Mouse (Mus musculus) kidney, postnatal 36 days (tissue): Measurements from ENCODE around the gene Lrrc41.

Experiments used
- DNase-seq, 2 experiments: peaks; one replicate each; pipeline ENCODE4 v3.0.0; 2021 to 2022; ENCODE audit warnings: mixed read lengths in 2 of 2

The Lrrc41 gene

DNA sequence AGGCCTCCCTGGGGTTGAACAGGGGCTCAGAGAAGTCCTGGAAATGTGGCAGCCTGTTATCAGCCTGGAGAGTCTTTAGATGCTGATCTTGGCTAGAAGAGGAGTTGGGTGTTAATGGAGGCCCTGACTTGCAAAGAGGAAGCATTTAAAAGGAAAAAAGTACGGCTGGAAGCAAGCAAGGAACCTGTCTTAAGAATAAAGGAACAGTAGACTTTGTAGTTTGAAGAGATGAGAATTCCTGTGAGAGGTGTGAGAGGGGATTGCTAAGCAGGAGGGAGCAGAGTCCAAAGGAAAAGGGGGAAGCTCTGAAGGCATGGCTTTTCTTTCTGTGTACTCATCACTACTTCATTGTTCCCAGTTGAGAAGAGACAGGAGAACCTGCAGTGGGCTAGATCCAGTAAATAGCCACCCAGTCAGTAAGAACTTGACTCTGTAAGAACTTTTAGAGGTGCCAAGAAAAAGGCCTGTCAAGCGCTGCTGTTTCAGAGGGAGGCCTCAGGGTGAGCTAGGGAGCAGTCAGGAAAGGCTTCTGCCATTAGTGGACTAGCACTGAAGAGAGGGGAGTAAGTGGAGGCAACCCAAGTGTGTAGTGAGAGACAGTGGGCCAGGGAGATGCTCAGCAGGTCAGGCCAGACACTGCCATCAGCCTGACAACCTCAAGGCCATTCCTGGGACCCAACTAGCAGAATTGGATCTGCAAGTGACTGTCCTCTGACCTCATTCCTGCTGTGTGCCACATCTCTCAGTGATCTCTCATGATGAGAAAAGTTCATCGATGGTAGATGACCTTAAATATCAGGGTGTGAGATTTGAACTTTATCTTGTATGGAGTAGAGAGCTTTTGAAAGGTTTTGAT is 2.4 kb downstream of the Lrrc41 start:
- peak in 1 of 2 experiments; percentile 9 for DNase-seq

- no peak for DNase-seq
Measured at GRCm38 (mm10) chr4:116088510-116089249, 13.6 kb downstream of the Lrrc41 start.

DNA sequence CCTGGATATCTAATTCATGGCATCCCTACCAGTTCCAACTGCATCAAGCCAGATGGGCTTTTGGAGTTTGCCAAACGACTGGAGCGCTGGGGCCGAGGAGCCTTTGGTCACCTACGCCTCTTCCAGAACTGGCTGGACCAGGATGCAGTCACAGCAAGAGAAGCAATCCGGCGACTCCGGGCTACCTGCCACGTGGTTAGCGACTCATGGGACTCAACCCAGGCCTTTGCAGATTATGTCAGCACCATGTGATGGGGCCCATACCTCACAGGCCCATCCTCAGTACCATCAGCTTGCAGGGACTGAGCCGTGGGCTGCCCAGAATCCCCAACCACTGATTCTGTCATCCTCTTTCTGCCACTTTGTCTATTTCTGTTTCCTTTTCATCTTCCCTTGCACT is 21.2 kb downstream of the Lrrc41 start:
- DNase-seq, result no peak

GRCm38 (mm10) chr4:116097211-116097610 is 22.1 kb downstream of the Lrrc41 start:
- DNase-seq, result no peak

GRCm38 (mm10) chr4:116100959-116101358 is 25.9 kb downstream of the Lrrc41 start:
- no peak for DNase-seq

- DNase-seq, result no peak
Measured at GRCm38 (mm10) chr4:116105278-116105677, 30.2 kb downstream of the Lrrc41 start.

DNA sequence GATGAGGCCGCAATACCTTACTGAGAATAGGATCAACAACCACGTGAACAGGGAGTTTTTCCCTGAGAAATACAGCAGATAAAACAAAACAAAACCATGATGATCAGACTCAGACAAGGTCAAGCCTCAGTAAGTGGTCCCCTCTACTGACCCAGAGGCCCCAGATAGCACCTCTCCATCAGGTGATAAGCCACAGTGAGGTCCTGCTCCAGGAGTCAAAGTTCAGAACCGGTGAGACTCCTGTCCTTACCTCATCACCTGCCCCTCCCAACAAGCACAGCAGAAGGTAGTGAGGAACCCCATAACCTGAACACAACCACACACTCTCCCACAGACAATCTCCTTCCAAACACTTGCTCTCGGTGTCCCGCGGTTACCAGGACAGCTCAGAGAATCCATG is 35.6 kb downstream of the Lrrc41 start:
- DNase-seq, result no peak

DNA sequence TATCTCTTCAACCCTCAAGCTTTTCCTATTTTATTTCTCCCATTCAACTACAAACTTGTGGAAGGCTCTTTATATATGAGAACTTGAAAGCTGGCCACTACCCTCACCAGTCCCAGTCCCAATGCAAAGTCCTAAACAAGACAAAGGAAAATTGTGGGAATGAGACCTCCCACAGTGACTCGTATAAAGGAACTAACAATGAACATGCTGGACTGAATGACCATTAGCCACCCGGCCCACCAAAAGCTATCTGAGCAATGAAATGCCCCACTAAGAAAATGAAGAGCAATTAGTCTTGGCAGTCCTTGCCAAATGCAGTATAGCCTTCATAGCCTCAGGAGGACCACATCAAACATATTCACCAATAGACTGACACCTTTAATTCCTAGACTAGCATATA is 36.4 kb downstream of the Lrrc41 start:
- DNase-seq, result no peak

- no peak for DNase-seq
Measured at GRCm38 (mm10) chr4:116122762-116123161, 47.7 kb downstream of the Lrrc41 start.

DNA sequence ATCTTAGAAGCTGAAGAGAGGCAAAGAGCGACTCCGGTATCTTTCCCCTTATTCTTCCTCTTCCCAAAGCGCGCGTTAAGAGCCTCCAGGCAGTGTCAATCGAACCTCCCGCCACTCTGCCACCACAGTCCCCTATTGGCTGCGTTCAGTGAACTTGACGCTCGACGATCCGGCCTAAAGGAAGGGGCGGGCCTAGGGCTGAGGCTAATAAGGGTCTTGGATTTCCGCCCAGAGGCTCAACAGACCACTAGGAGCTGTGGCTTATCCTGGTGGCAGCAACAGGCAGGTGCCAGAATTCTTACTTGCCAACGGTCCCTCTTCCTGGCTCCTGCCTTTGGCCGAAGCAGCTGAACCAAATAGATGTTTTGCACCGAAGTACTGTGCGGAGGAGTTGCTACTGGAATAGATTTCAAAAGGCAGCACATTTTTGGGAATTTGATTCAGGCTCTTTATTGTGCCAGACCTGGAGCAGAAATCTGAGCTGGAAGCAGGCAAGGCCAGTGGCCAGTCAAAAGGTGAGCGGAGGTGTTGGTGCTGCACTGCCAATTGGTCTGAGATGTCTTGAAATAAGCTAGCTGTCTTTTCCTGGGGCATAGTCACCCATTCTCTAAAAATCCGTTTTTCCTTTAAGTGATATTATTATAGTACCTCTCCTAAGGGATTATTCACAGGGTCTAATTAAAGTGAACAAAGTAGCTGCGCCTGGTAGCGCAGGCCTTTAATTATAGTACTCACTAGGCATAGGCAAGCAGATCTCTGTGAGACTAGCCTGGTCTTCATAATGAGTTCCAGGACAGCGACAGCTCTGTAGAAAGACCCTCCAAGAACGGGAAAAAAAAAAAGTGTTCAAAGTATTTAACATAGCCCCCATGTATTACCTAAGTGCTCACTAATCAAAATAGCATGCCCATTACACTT is 48.8 kb downstream of the Lrrc41 start, which contains the start of the genes Rad54l and Pomgnt1:
TSS of gene Rad54l (minus strand) at position 89 of the 918 bp plus-strand sequence.
TSS of gene Pomgnt1 (plus strand) at position 239 of the 918 bp plus-strand sequence.
- peak; percentile 89 to 90 for DNase-seq

GRCm38 (mm10) chr4:116125803-116126386 is 50.8 kb downstream of the Lrrc41 start:
- no peak for DNase-seq

GRCm38 (mm10) chr4:116127956-116128355 is 52.9 kb downstream of the Lrrc41 start:
- DNase-seq, result no peak

DNA sequence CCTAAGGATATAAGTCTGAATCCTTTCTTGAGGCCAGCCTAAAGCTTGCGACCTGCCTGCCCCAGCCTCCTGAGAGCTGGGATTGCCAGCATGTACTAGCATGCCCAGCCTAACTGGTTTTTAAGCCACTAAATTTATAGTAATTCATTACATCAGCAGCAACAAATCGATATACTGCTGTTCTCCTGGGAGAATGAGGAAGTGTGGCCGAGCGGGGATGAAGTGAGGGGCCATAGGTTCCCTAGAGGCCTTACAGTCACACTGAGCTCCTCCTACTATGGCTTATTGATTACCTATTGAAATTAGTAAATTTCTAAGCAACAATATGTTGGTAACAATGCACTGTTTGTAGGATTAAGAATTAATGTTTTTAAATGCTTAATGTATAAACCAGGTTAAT is 58.1 kb downstream of the Lrrc41 start:
- no peak for DNase-seq

GRCm38 (mm10) chr4:116134990-116135389 is 59.9 kb downstream of the Lrrc41 start:
- no peak for DNase-seq

DNA sequence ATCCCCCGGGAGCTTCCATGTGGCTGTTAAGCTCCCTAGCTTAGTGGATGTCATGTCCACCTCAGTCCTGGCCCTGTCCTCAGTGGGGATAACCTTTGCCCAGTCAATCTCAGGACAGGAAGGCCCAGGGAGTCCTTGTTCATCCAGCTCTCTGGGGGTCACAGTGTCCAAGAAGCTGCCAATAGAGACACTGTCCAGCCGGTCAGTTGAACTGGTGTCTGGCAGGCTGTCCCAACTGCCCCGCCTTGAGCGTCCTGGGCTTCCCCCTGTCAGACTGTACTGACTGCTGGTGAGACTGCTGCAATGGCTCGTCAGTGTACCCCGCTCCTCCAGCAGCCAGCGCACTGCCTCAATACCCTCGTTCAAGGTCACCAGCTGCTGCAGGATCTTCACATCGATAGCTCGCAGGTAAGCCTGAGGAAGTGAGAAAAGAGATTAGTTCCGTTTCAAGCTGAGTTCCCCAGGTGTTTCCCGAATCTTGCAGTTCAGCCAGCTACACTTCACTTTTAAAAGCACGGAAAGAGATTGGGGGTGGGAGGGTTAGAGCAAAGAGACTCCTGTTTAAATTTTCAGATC is 62.4 kb downstream of the Lrrc41 start:
- DNase-seq, result no peak

GRCm38 (mm10) chr4:116140801-116141574 is 65.9 kb downstream of the Lrrc41 start:
- DNase-seq, result no peak

DNA sequence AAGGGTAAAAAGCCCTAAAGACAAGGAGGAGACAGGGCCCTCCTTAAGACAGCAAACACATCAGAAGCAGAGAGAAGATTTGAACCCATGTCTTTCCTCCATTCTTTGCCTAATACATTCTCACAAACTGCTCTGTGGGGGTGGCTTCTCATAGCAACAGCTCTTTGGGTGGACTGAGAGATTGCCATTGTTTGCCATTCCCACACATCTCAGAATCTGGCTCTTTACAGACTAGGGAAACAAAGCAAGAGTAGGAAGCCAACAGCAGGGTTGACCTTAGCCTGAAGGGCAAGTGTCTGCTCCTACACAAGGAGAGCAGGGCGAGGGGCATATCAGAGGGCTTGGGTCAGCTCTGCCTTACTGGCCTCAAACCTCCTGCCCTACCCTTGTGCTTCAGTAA is 66.7 kb downstream of the Lrrc41 start:
- DNase-seq, result no peak

DNA sequence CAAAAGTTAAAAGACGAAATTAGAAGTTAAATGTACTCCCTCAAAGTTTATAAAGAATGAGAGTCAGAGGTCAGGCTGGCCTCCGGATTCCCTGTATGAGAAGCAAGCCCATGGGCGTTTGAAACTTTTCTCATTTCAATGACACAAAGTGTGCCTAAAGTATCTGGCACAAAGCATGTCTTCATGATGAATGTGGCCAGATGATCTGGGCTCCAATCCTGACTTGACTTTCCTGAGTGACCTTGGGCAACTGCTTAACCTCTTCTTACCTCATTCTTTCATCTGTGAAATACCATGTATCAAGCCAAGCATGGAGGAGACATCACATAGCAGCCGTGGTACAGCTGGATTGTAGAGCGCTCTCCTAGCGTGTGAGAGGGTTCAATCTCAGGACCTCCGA is 67.2 kb downstream of the Lrrc41 start:
- no peak for DNase-seq

DNA sequence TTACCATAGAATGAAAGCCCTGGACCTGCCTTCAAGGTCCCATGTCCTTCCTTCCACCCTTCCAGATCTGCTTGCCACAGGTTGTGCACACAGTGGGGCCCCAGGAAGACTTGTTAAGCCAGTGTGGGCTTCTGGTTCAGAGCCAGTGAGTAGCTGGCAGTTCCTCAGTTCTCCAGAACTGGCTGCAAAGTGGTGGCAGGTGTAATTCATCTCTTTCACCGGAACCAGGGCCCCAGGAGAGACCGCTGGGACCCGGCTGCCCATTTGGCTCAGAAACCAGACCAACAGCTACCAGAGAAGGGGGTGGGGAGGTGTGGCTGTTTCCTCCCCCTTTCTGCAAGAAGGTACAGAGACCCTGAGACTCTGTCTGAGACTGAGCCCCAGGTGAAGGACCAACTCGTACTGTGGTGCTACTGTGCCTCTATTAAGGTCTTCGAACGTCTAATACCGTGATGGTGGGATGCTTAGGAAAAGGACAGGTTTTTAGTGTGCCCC is 68.3 kb downstream of the Lrrc41 start:
- DNase-seq, result peak; percentile 38 to 45

- peak; percentile 72 to 85 for DNase-seq
Measured at GRCm38 (mm10) chr4:116143891-116144717, 69.0 kb downstream of the Lrrc41 start.
